Mouse (Mus musculus) limb, embryonic 14.5 days (tissue): ENCODE data around the gene Rpl3l. TPM values are rescaled to one million over a fixed set of nuclear protein-coding genes. Genes with fewer than 3 reads are reported as not detected.

Experiments used
- ATAC-seq: fragments of 200-750 bp; cut with Nextera tagmentation; 2 replicates; pipeline ENCODE4 v1.8.0; 2017; ENCODE audit warnings: low read depth, moderate number of reproducible peaks, moderate TSS enrichment; ENCODE audit not compliant: low FRiP score
- DNase-seq: peaks from one replicate; pipeline ENCODE4 v3.0.0-alpha.2; 2015; ENCODE audit warnings: low spot score
- H3K27ac ChIP-seq: fragments of 300-500 bp; sonication (generic); replicated peaks from 2 replicates; pipeline ENCODE4 v1.5.1; 2014; ENCODE audit warnings: low read depth, mild to moderate bottlenecking, low read length, moderate library complexity, mixed read lengths
- H3K27me3 ChIP-seq: fragments of 300-500 bp; sonication (generic); 2 replicates; pipeline ENCODE4 v1.6.1; 2014; ENCODE audit warnings: low read length, mixed read lengths; ENCODE audit not compliant: control insufficient read depth, insufficient read depth
- H3K36me3 ChIP-seq: fragments of 300-500 bp; sonication (generic); 2 replicates; pipeline ENCODE4 v1.6.1; 2014; ENCODE audit warnings: mild to moderate bottlenecking, low read length, moderate library complexity, mixed read lengths; ENCODE audit not compliant: control insufficient read depth, insufficient read depth
- H3K4me1 ChIP-seq: fragments of 300-500 bp; sonication (generic); 2 replicates; pipeline ENCODE4 v1.6.1; 2014; ENCODE audit warnings: antibody characterized with exemption, low read length, mixed read lengths; ENCODE audit not compliant: control insufficient read depth, insufficient read depth
- H3K4me2 ChIP-seq: fragments of 300-500 bp; sonication (generic); replicated peaks from 2 replicates; pipeline ENCODE4 v1.6.1; 2014; ENCODE audit warnings: low read depth, mild to moderate bottlenecking, low read length, moderate library complexity; ENCODE audit not compliant: severe bottlenecking
- H3K4me3 ChIP-seq: fragments of 300-500 bp; sonication (generic); replicated peaks from 2 replicates; pipeline ENCODE4 v1.5.1; 2014; ENCODE audit warnings: low read length
- H3K9ac ChIP-seq: fragments of 300-500 bp; sonication (generic); 2 replicates; pipeline ENCODE4 v1.6.1; 2014; ENCODE audit warnings: mild to moderate bottlenecking, low read depth, low read length, moderate library complexity; ENCODE audit not compliant: severe bottlenecking
- H3K9me3 ChIP-seq: fragments of 300-500 bp; sonication (generic); 2 replicates; pipeline ENCODE4 v1.6.1; 2016; ENCODE audit warnings: low read length; ENCODE audit not compliant: control insufficient read depth
- POLR2A ChIP-seq: fragments of 200-500 bp; IDR thresholded peaks from 2 replicates; pipeline ENCODE4 v1.8.0; 2012; ENCODE audit warnings: inconsistent platforms, mild to moderate bottlenecking, moderate library complexity, borderline replicate concordance; ENCODE audit not compliant: insufficient read depth, insufficient read length; ENCODE audit errors: extremely low read depth
- WGBS: fragments of 180-500 bp; shearing (Covaris S2); extraction: QIAGEN DNeasy Blood & Tissue Kit; methylation state at CpG from one replicate; pipeline ENCODE4 v1.1.7; 2014; 5-methylcytosine and 5-hydroxymethylcytosine counted together
- polyA plus RNA-seq, 2 experiments: library from polyadenylated mRNA; depleted of rRNA in 1 of 2; stranded (reverse) in 1 of 2; unstranded in 1 of 2; fragments of >200 nt; fragmentation: Nextera tagmentation in 1 of 2; extraction: Ambion mirVana in 1 of 2; gene quantifications; 2 replicates each; pipeline versions ENCODE4 v1.2.1 to v1.2.3; 2012 to 2014

Gene Rpl3l
- polyA plus RNA-seq, 2 experiments = not detected

GRCm38 (mm10) chr17:24736330-24737051 lies 8.9 kb downstream of the Rpl3l start, which contains the start of gene Msrb1:
TSS of gene Msrb1 (plus strand) at chr17:24736642.
- peaks cover 10% of the 10 kb centered on the region for H3K4me1 ChIP-seq
- peak within 1 kb of the TSS; percentile 63 for H3K4me3 ChIP-seq
- peak within 1 kb of the TSS; percentile 39; the same call in 1 of the 2 replicates for H3K27ac ChIP-seq
- DNase-seq (peak; percentile 99), ATAC-seq (peak; percentile 98)
- TF ChIP-seq POLR2A = no peak
- WGBS = 1% methylated on average over 29 of the region's 29 CpGs
- peaks cover 9% of the 10 kb centered on the region; the same call in 1 of the 2 replicates for H3K36me3 ChIP-seq
- peak within 1 kb of the TSS; percentile 74 for H3K9ac ChIP-seq
- no peaks in the 10 kb centered on the region for H3K27me3 ChIP-seq
- peak within 1 kb of the TSS; percentile 82 for H3K4me2 ChIP-seq
- no peaks in the 10 kb centered on the region for H3K9me3 ChIP-seq

GRCm38 (mm10) chr17:24737135-24737810 lies 9.7 kb downstream of the Rpl3l start:
- whole genome bisulfite sequencing = 30% methylated on average over 8 of the region's 8 CpGs
- peak overlapping the region; percentile 63 for H3K4me3 ChIP-seq

GRCm38 (mm10) chr17:24738238-24738637 lies 10.6 kb downstream of the Rpl3l start:
- ATAC-seq (no peak), DNase-seq (no peak)
- TF ChIP-seq POLR2A = no peak
- H3K27me3 ChIP-seq = no peaks in the 10 kb centered on the region
- H3K9ac ChIP-seq = no peak overlapping the region
- 0 out of 2 replicates have a peak overlapping the region, but pooled peaks have one; percentile 3 for H3K4me2 ChIP-seq
- no peak overlapping the region for H3K4me3 ChIP-seq
- 87% methylated on average over 4 of the region's 4 CpGs for WGBS
- no peak overlapping the region for H3K27ac ChIP-seq
- peaks cover 10% of the 10 kb centered on the region for H3K4me1 ChIP-seq
- no peaks in the 10 kb centered on the region for H3K9me3 ChIP-seq
- H3K36me3 ChIP-seq = peaks cover 9% of the 10 kb centered on the region; the same call in 1 of the 2 replicates

More at GRCm38 (mm10) chr17:24737135-24737810, 9.7 kb downstream of the Rpl3l start:
- H3K27me3 ChIP-seq = no peaks in the 10 kb centered on the region
- no peak for TF ChIP-seq POLR2A
- H3K4me2 ChIP-seq = peak overlapping the region; percentile 82
- peaks cover 9% of the 10 kb centered on the region; the same call in 1 of the 2 replicates for H3K36me3 ChIP-seq
- ATAC-seq (no peak), DNase-seq (no peak)
- no peaks in the 10 kb centered on the region for H3K9me3 ChIP-seq
- no peak overlapping the region for H3K27ac ChIP-seq
- peaks cover 10% of the 10 kb centered on the region for H3K4me1 ChIP-seq
- H3K9ac ChIP-seq = peak overlapping the region; percentile 74

- DNase-seq = no peak
- H3K4me1 ChIP-seq = peaks cover 10% of the 10 kb centered on the region
- TF ChIP-seq POLR2A = no peak
- no peak overlapping the region for H3K27ac ChIP-seq
- ATAC-seq = no peak
- no peak overlapping the region for H3K4me2 ChIP-seq
- no peaks in the 10 kb centered on the region for H3K27me3 ChIP-seq
- H3K9ac ChIP-seq = no peak overlapping the region
- WGBS = 82% methylated on average over 8 of the region's 8 CpGs
- no peak overlapping the region for H3K4me3 ChIP-seq
- peaks cover 9% of the 10 kb centered on the region; the same call in 1 of the 2 replicates for H3K36me3 ChIP-seq
- no peaks in the 10 kb centered on the region for H3K9me3 ChIP-seq
Measured at GRCm38 (mm10) chr17:24739926-24740325, 12.3 kb downstream of the Rpl3l start.

DNA sequence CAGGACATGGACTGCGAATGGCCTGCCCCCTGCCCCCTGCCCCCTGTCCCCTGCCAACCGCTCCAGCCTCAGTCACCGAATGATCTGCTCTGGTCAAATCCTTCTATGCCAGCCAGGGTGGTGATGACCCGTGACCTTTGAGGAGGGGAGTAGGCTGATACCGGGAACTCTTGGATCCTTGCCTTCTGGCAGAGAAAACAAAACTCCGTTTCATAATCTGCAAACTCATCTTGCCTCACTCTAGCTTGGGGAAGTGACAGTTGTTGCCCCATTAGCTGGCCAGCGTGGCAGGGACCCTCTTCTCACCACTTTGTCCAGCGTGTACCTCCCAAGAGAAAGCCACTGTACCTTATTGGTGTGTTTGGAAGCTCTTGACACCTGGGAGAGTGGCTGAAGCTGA lies 14.7 kb downstream of the Rpl3l start:
- Histone ChIP-seq H3K27ac (no peak overlapping the region), H3K4me3 (no peak overlapping the region), H3K4me1 (peaks cover 3% of the 10 kb centered on the region; the same call in 1 of the 2 replicates), H3K9ac (no peak overlapping the region), H3K27me3 (no peaks in the 10 kb centered on the region), H3K36me3 (peaks cover 9% of the 10 kb centered on the region; the same call in 1 of the 2 replicates), H3K9me3 (no peaks in the 10 kb centered on the region), H3K4me2 (no peak overlapping the region)
- TF ChIP-seq POLR2A = no peak
- no peak for ATAC-seq
- no peak for DNase-seq
- WGBS = 82% methylated on average over 8 of the region's 8 CpGs
